Mouse (Mus musculus) kidney, embryonic 16.5 days (tissue): ENCODE results near the gene Gbx2. TPM values are rescaled to one million over a fixed set of nuclear protein-coding genes. Genes with fewer than 3 reads are reported as not detected.

ENCODE experiments used
- ATAC-seq: fragments of 200-750 bp; cut with Nextera tagmentation; 2 replicates; pipeline ENCODE4 v1.8.0; 2017; ENCODE audit warnings: moderate TSS enrichment; ENCODE audit not compliant: low FRiP score, low TSS enrichment
- H3K27ac ChIP-seq: fragments of 300-500 bp; sonication (generic); 2 replicates; pipeline ENCODE4 v1.5.1; 2014; ENCODE audit warnings: low read length
- H3K27me3 ChIP-seq: fragments of 300-500 bp; sonication (generic); 2 replicates; pipeline ENCODE4 v1.6.1; 2014; ENCODE audit warnings: low read length, control low read depth, mixed read lengths; ENCODE audit not compliant: insufficient read depth
- H3K36me3 ChIP-seq: fragments of 300-500 bp; sonication (generic); 2 replicates; pipeline ENCODE4 v1.6.1; 2014; ENCODE audit warnings: low read length, control low read depth, mixed read lengths; ENCODE audit not compliant: insufficient read depth
- H3K4me1 ChIP-seq: fragments of 300-500 bp; sonication (generic); 2 replicates; pipeline ENCODE4 v1.6.1; 2014; ENCODE audit warnings: low read length, control low read depth, mixed read lengths; ENCODE audit not compliant: insufficient read depth
- H3K4me2 ChIP-seq: fragments of 300-500 bp; sonication (generic); replicated peaks from 2 replicates; pipeline ENCODE4 v1.6.1; 2014; ENCODE audit warnings: low read depth, low read length
- H3K4me3 ChIP-seq: fragments of 300-500 bp; sonication (generic); 2 replicates; pipeline ENCODE4 v1.5.1; 2014; ENCODE audit warnings: mild to moderate bottlenecking, low read length
- H3K9ac ChIP-seq: fragments of 300-500 bp; sonication (generic); replicated peaks from 2 replicates; pipeline ENCODE4 v1.6.1; 2014; ENCODE audit warnings: low read length
- H3K9me3 ChIP-seq: fragments of 300-500 bp; sonication (generic); 2 replicates; pipeline ENCODE4 v1.6.1; 2016; ENCODE audit warnings: low read length, control low read depth
- WGBS: fragments of 180-500 bp; shearing (Covaris S2); extraction: QIAGEN DNeasy Blood & Tissue Kit; methylation state at CpG from one replicate; pipeline ENCODE4 v1.1.7; 2014; 5-methylcytosine and 5-hydroxymethylcytosine counted together
- polyA plus RNA-seq: library from polyadenylated mRNA; unstranded; fragments of >200 nt; fragmentation: Nextera tagmentation; extraction: Ambion mirVana; gene quantifications from 2 replicates; pipeline ENCODE4 v1.2.1, GENCODE M21; 2015

Gene Gbx2
- polyA plus RNA-seq, 1 experiment from 2014 or later, result 0.22 TPM

DNA sequence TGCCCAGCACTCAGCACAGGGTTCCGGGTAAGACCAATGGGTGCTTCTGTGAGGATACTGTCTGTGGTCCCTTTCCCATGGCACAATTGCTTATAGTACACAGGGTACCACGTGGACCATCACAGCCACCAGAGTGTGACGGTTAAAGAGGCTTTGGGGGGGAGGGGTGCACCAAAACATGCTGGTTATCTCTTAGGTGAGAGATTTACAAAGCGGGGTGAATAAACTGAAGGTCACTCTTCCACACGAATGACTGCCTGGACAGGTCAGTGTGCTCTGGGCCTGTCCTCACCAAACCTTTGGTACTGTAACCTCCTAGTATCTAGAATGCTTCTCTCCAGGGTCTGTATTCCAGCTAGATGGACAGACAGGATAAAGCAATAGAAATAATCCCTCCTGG is 35.2 kb downstream of the Gbx2 start:
- H3K9ac ChIP-seq, result no peak overlapping the region
- no peaks in the 10 kb centered on the region for H3K27me3 ChIP-seq
- no peak for ATAC-seq
- H3K4me3 ChIP-seq, result no peak overlapping the region
- H3K4me2 ChIP-seq, result no peak overlapping the region
- H3K9me3 ChIP-seq, result no peaks in the 10 kb centered on the region
- H3K27ac ChIP-seq, result no peak overlapping the region
- 68% methylated on average over 5 of the region's 5 CpGs for WGBS
- no peaks in the 10 kb centered on the region for H3K36me3 ChIP-seq
- H3K4me1 ChIP-seq, result no peaks in the 10 kb centered on the region

DNA sequence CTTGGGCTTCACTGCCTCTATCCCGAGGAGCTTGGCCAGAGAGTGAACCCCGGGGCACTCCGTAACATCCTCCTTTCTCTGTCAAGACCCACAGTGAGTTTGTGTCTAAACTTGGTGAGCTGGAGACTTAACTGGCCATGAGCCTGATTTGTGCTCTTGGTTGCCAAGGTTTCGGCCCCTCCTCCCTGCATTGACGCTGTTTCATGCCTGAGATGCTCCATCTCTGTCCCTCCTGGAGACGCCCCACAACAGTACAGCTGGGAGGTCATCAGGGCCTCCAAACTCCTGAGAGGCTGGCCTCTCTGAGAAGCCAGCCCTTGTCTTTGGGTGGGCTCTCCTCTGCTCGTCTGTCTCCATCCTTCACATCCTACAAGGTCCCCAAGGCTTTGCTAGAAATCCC is 38.7 kb downstream of the Gbx2 start:
- no peak overlapping the region for H3K4me3 ChIP-seq
- H3K27me3 ChIP-seq, result no peaks in the 10 kb centered on the region
- no peak overlapping the region for H3K4me2 ChIP-seq
- H3K9ac ChIP-seq, result no peak overlapping the region
- H3K27ac ChIP-seq, result no peak overlapping the region
- no peaks in the 10 kb centered on the region for H3K4me1 ChIP-seq
- ATAC-seq, result no peak
- peaks cover 4% of the 10 kb centered on the region; the same call in 1 of the 2 replicates for H3K36me3 ChIP-seq
- no peaks in the 10 kb centered on the region for H3K9me3 ChIP-seq
- 52% methylated on average over 7 of the region's 7 CpGs for WGBS

DNA sequence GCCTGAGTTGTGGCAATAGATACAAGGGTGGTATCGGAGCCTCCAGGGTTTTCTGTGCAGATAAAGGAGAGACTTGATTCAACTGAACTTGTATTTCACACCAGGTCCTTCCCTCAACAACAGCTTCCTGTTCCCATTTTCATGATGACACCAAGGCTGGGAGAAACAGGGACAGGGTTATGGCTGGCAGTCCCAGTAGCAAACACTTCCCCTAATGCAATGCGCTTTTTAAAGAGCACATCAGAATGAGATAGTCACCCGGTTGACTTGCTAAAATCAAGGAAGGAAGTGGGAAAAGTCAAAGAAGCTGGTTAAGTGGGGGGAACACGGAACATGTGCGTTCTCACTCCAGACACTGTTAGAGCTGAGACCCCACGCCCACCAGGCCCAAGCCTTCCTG is 39.6 kb downstream of the Gbx2 start:
- no peak for ATAC-seq
- Histone ChIP-seq H3K4me1 (no peaks in the 10 kb centered on the region), H3K36me3 (peaks cover 4% of the 10 kb centered on the region; the same call in 1 of the 2 replicates), H3K4me3 (no peak overlapping the region), H3K27me3 (no peaks in the 10 kb centered on the region), H3K27ac (no peak overlapping the region), H3K9ac (no peak overlapping the region), H3K4me2 (no peak overlapping the region), H3K9me3 (no peaks in the 10 kb centered on the region)
- WGBS, result 92% methylated on average over 6 of the region's 6 CpGs

DNA sequence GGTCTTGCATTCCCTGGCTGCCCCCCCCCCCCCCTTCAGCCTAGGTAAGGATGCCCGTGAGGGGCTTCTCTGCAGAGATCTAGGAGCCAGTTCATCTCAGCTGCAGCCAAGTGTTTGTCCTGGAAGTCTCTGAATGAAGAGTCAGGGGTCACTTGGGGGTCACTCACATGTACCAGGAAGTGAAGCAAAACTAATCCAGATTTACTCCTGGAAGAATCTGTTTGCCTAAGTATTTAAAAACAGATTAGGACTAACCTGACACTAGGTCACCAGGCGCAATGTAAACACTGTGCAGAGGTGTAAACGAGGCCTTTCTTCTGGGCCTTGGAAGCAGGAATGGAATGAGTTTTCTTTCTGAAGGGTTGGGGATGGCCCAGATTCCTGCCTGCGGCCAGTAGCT is 45.3 kb downstream of the Gbx2 start:
- Histone ChIP-seq H3K4me2 (no peak overlapping the region), H3K9me3 (no peaks in the 10 kb centered on the region), H3K27me3 (no peaks in the 10 kb centered on the region), H3K4me1 (peaks cover 21% of the 10 kb centered on the region), H3K27ac (no peak overlapping the region), H3K9ac (no peak overlapping the region), H3K4me3 (no peak overlapping the region), H3K36me3 (peaks cover 4% of the 10 kb centered on the region; the same call in 1 of the 2 replicates)
- no peak for ATAC-seq
- WGBS, result 25% methylated on average over 4 of the region's 4 CpGs

DNA sequence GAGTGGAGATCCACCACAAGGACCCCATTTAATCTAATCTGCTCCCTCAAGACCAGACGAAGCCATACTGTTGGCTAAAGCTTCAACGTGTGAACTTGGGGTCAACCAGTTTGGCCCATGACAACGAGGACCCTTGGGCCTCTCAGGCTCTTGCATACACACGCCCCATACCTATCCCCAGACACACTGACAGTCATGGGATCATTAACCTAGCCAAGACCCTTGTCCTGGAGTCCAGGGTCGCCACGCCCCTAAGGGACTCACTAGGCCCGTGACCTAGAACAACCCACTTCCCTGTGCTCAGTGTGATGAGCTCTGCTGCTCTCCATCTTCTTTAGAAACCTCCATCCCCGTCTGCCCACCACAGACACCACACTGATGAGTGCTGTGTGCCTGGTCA is 46.6 kb downstream of the Gbx2 start:
- Histone ChIP-seq H3K4me3 (no peak overlapping the region), H3K9me3 (no peaks in the 10 kb centered on the region), H3K27ac (no peak overlapping the region), H3K27me3 (no peaks in the 10 kb centered on the region), H3K4me2 (no peak overlapping the region), H3K36me3 (no peaks in the 10 kb centered on the region; the same call in 1 of the 2 replicates), H3K9ac (no peak overlapping the region), H3K4me1 (peaks cover 34% of the 10 kb centered on the region)
- no peak for ATAC-seq
- 72% methylated on average over 8 of the region's 8 CpGs for WGBS

DNA sequence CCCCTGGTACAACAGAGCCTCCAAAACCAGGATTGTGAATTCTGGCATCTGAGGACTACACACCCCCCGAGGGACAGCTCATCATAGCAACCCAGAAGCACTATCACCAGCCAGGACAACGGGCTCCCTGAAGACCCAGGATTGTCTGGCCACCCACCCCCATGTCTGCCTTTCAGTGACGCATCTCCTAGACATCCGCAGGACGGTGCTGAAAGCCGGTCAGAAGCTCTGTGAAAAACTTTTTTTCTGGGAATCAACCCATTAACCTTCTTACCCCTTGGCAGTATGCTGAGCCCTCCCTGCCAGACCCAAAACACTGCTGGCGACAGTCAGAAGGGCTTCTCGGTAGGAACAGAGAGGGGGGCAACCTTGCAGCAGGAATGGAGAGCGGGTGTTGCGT is 50.1 kb downstream of the Gbx2 start:
- Histone ChIP-seq H3K27ac (no peak overlapping the region), H3K4me1 (peaks cover 38% of the 10 kb centered on the region), H3K9me3 (no peaks in the 10 kb centered on the region), H3K4me2 (no peak overlapping the region), H3K9ac (no peak overlapping the region), H3K27me3 (no peaks in the 10 kb centered on the region), H3K36me3 (no peaks in the 10 kb centered on the region), H3K4me3 (no peak overlapping the region)
- ATAC-seq, result no peak
- 57% methylated on average over 10 of the region's 10 CpGs for WGBS

DNA sequence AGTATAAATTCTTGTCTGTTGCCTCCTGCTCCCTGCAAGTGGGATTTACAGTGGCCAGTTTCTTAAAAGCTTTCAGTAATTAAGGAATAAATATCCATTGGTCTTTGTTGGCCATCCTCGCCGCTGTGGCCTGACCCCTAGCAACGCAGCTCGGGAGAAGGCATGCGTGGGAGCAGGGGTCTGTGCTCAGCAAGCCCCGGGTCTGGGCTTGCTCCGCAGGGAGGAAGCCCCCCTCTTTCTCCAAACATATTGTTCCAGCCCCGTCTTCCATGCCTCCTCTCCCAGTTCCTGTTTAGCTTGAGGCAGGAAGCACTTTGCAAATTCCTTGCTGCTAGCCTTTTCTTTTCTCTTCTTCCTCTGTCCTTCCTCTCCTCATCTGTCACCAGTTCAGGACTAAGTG is 50.8 kb downstream of the Gbx2 start:
- H3K9me3 ChIP-seq, result no peaks in the 10 kb centered on the region
- H3K27ac ChIP-seq, result no peak overlapping the region
- 10% methylated on average over 8 of the region's 8 CpGs for WGBS
- H3K4me1 ChIP-seq, result peaks cover 32% of the 10 kb centered on the region
- no peak overlapping the region for H3K9ac ChIP-seq
- no peak overlapping the region for H3K4me3 ChIP-seq
- ATAC-seq, result no peak
- no peak overlapping the region for H3K4me2 ChIP-seq
- no peaks in the 10 kb centered on the region for H3K36me3 ChIP-seq
- H3K27me3 ChIP-seq, result no peaks in the 10 kb centered on the region

DNA sequence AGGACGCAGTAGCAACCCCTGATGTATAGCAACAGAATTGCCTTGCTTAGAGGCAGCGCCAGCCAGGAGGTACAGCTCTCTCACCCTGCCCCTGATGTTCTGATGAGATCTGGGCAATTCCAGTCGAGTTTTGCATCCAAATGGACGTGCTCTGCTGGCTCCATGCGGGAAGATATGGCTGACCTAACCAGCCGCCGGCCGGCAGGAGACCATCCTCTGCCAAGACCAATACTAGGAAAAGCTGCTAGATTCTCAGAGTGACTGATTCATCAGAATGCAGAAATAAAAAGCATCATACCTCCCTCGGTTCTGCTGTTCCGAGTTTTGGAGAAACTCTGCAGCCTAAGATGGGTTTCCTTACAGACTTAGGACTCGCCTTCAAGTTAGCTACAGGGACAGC is 52.5 kb downstream of the Gbx2 start:
- H3K36me3 ChIP-seq, result no peaks in the 10 kb centered on the region
- H3K4me3 ChIP-seq, result no peak overlapping the region
- H3K4me1 ChIP-seq, result peaks cover 25% of the 10 kb centered on the region
- H3K9ac ChIP-seq, result no peak overlapping the region
- ATAC-seq, result no peak
- no peak overlapping the region for H3K27ac ChIP-seq
- no peak overlapping the region for H3K4me2 ChIP-seq
- H3K27me3 ChIP-seq, result no peaks in the 10 kb centered on the region
- no peaks in the 10 kb centered on the region for H3K9me3 ChIP-seq
- 68% methylated on average over 11 of the region's 11 CpGs for WGBS

Other genes with a start within 250 kb of the Gbx2 start
- not detected in 2 replicates for gene Asb18, start 83.5 kb upstream of the Gbx2 start, polyA plus RNA-seq
- 0.34 and 0.39 TPM in 2 replicates for gene Iqca, start 222.2 kb upstream of the Gbx2 start, polyA plus RNA-seq